Mouse (Mus musculus): ENCODE measurements around the gene Gm17349.

The Gm17349 gene

GRCm38 (mm10) chr15:99661121-99661830, 44.0 kb downstream of the Gm17349 start:
- no peak for DNase-seq (ENCODE audit: low spot score)

GRCm38 (mm10) chr15:99658437-99658836, 46.9 kb downstream of the Gm17349 start:
- DNase-seq (ENCODE audit: low spot score): no peak

GRCm38 (mm10) chr15:99655956-99656355, 49.3 kb downstream of the Gm17349 start:
- no peak for DNase-seq (ENCODE audit: low spot score)

- no peak for DNase-seq (ENCODE audit: low spot score)
Measured at GRCm38 (mm10) chr15:99653876-99654275, 51.4 kb downstream of the Gm17349 start.

- DNase-seq (ENCODE audit: low spot score): no peak
Measured at GRCm38 (mm10) chr15:99653291-99653690, 52.0 kb downstream of the Gm17349 start.

Measured in ovary, postnatal 36 days (tissue).